Mouse (Mus musculus): ENCODE measurements around the gene Gm5431. TPM values are rescaled to one million over a fixed set of nuclear protein-coding genes. Genes with fewer than 3 reads are reported as not detected.
"Not testable (repeated sequence)": the region's sequence is repeated elsewhere in the genome, so short reads cannot be mapped to it uniquely, and the experiment has no call there.

Gm5431 gene
- polyA plus RNA-seq, 1 experiment from 2014 or later, result 0.15 TPM

DNA sequence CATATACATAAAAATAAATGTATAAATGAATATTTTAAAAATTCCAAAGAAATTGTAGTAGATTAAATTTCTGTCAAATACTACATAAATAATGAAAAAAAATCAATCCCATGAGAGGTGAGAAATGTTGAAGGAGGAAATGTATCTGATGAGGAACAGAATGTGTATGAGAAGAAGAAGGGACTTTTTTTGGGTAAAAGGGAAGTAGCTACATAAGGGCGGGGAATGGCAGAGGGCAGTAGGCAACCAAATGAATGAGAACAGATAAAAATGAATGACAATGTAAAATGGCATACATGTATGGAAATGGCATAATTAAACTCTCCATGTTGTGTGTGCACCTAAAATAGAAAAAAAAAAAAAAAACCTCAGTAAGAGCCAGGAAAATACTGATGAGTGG lies 11.6 kb upstream of the Gm5431 start:
- Histone ChIP-seq H3K9me3 (ENCODE audit: control insufficient read depth, low read length) (no peaks in the 10 kb centered on the region), H3K27me3 (ENCODE audit: control insufficient read depth, insufficient read depth, low read length) (no peaks in the 10 kb centered on the region), H3K4me1 (ENCODE audit: control insufficient read depth, insufficient read depth, low read length) (no peaks in the 10 kb centered on the region), H3K4me3 (ENCODE audit: low read length) (no peak overlapping the region), H3K27ac (ENCODE audit: low read depth, low read length) (no peak overlapping the region), H3K9ac (ENCODE audit: low read depth, low read length) (no peak overlapping the region), H3K4me2 (replicated peaks; ENCODE audit: low read depth, low read length) (no peak overlapping the region), H3K36me3 (ENCODE audit: control insufficient read depth, insufficient read depth, low read length) (no peaks in the 10 kb centered on the region)
- 100% methylated on average over 1 of the region's 1 CpGs for whole genome bisulfite sequencing
- no peak for ATAC-seq (ENCODE audit: low FRiP score, low TSS enrichment)

- Histone ChIP-seq H3K27ac (ENCODE audit: low read depth, low read length) (no peak overlapping the region), H3K36me3 (ENCODE audit: control insufficient read depth, insufficient read depth, low read length) (no peaks in the 10 kb centered on the region), H3K27me3 (ENCODE audit: control insufficient read depth, insufficient read depth, low read length) (no peaks in the 10 kb centered on the region), H3K9ac (ENCODE audit: low read depth, low read length) (no peak overlapping the region), H3K9me3 (ENCODE audit: control insufficient read depth, low read length) (no peaks in the 10 kb centered on the region), H3K4me1 (ENCODE audit: control insufficient read depth, insufficient read depth, low read length) (no peaks in the 10 kb centered on the region), H3K4me2 (replicated peaks; ENCODE audit: low read depth, low read length) (no peak overlapping the region), H3K4me3 (ENCODE audit: low read length) (no peak overlapping the region)
- 72% methylated on average over 1 of the region's 1 CpGs for WGBS
- no peak for ATAC-seq (ENCODE audit: low FRiP score, low TSS enrichment)
Observed at GRCm38 (mm10) chr11:48908459-48908858, 6.4 kb upstream of the Gm5431 start.

- H3K4me2 ChIP-seq (replicated peaks; ENCODE audit: low read depth, low read length); ATAC-seq (ENCODE audit: low FRiP score, low TSS enrichment); H3K9ac ChIP-seq (ENCODE audit: low read depth, low read length); H3K9me3 ChIP-seq (ENCODE audit: control insufficient read depth, low read length); H3K36me3 ChIP-seq (ENCODE audit: control insufficient read depth, insufficient read depth, low read length); H3K27ac ChIP-seq (ENCODE audit: low read depth, low read length); H3K27me3 ChIP-seq (ENCODE audit: control insufficient read depth, insufficient read depth, low read length); H3K4me3 ChIP-seq (ENCODE audit: low read length); H3K4me1 ChIP-seq (ENCODE audit: control insufficient read depth, insufficient read depth, low read length): not testable (repeated sequence)
- WGBS, result 83% methylated on average over 1 of the region's 1 CpGs
Observed at GRCm38 (mm10) chr11:48901567-48901930, 465 bp downstream of the Gm5431 start.

DNA sequence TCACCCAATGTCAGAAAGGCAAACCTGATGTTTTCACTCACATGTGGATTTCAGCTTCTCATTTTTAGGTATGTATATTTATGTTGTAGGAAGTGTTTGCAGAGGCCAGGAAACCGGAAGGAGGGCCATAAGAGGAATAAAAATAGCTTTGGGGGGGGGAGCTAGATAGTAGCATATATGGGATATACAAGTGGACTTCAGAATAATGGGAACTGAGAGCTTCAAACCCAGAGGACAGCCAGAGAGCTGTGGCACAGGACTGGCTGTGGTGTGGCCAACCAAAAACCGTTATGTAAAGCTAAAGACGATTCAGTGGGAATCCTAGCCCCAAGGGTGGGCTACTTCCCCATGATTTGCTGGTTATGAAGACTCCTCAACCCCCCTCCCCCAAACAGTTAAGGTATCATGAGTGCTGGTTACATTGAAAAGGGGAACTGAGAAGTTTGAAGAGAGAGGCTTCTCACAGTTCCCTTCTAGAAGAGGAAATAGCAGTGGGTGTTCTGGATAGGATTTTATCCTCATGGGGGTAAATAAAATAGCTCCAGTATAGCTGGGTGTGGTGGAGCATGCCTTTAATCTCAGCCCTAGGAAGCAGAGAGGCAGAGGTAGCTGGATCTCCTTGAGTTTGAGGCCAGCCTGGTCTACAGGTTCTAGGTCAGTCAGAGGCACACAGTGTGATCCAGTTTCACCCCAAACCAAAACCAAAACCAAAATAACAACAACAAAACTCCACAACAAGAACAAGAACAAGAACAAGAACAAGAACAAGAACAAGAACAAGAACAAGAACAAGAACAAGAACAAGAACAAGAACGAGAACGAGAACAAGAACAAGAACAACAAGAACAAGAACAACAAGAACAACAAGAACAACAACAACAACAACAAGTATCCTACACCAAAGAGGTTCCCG lies 1.1 kb downstream of the Gm5431 start:
- H3K4me1 ChIP-seq (ENCODE audit: control insufficient read depth, insufficient read depth, low read length); H3K27me3 ChIP-seq (ENCODE audit: control insufficient read depth, insufficient read depth, low read length); H3K9ac ChIP-seq (ENCODE audit: low read depth, low read length); H3K9me3 ChIP-seq (ENCODE audit: control insufficient read depth, low read length); H3K4me2 ChIP-seq (replicated peaks; ENCODE audit: low read depth, low read length); H3K27ac ChIP-seq (ENCODE audit: low read depth, low read length); ATAC-seq (ENCODE audit: low FRiP score, low TSS enrichment); H3K36me3 ChIP-seq (ENCODE audit: control insufficient read depth, insufficient read depth, low read length); H3K4me3 ChIP-seq (ENCODE audit: low read length): not testable (repeated sequence)
- WGBS, result 80% methylated on average over 6 of the region's 6 CpGs

- no peak overlapping the region for H3K4me2 ChIP-seq (replicated peaks; ENCODE audit: low read depth, low read length)
- H3K4me1 ChIP-seq (ENCODE audit: control insufficient read depth, insufficient read depth, low read length), result no peaks in the 10 kb centered on the region
- H3K9ac ChIP-seq (ENCODE audit: low read depth, low read length), result no peak overlapping the region
- ATAC-seq (ENCODE audit: low FRiP score, low TSS enrichment), result no peak
- WGBS, result 67% methylated on average over 2 of the region's 2 CpGs
- no peaks in the 10 kb centered on the region for H3K27me3 ChIP-seq (ENCODE audit: control insufficient read depth, insufficient read depth, low read length)
- H3K36me3 ChIP-seq (ENCODE audit: control insufficient read depth, insufficient read depth, low read length), result no peaks in the 10 kb centered on the region
- H3K9me3 ChIP-seq (ENCODE audit: control insufficient read depth, low read length), result no peaks in the 10 kb centered on the region
- no peak overlapping the region for H3K4me3 ChIP-seq (ENCODE audit: low read length)
- no peak overlapping the region for H3K27ac ChIP-seq (ENCODE audit: low read depth, low read length)
Observed at GRCm38 (mm10) chr11:48898812-48899431, 3.1 kb downstream of the Gm5431 start.

DNA sequence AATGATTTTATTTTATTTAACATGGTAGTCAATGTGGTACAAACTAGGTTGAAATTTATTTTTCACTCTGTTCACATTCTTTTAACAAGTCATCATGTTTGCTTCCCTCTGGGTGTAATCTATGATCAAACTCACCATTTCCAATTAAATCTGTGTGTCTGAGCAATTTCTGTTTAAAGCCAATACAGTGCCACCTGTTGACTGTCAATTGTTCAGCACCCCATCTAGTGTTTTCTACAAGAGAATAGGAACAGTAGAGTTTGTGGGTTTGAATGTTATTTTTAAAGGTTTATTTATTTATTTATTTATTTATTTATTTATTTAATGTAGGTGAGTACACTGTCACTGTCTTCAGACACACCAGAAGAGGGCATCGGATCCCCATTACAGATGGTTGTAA lies 25.3 kb downstream of the Gm5431 start:
- no peaks in the 10 kb centered on the region for H3K27me3 ChIP-seq (ENCODE audit: control insufficient read depth, insufficient read depth, low read length)
- WGBS, result 97% methylated on average over 1 of the region's 1 CpGs
- no peak overlapping the region for H3K4me2 ChIP-seq (replicated peaks; ENCODE audit: low read depth, low read length)
- no peak for ATAC-seq (ENCODE audit: low FRiP score, low TSS enrichment)
- no peak overlapping the region for H3K27ac ChIP-seq (ENCODE audit: low read depth, low read length)
- H3K9me3 ChIP-seq (ENCODE audit: control insufficient read depth, low read length), result no peaks in the 10 kb centered on the region
- H3K4me3 ChIP-seq (ENCODE audit: low read length), result no peak overlapping the region
- no peak overlapping the region for H3K9ac ChIP-seq (ENCODE audit: low read depth, low read length)
- H3K4me1 ChIP-seq (ENCODE audit: control insufficient read depth, insufficient read depth, low read length), result peaks cover 11% of the 10 kb centered on the region
- H3K36me3 ChIP-seq (ENCODE audit: control insufficient read depth, insufficient read depth, low read length), result no peaks in the 10 kb centered on the region

DNA sequence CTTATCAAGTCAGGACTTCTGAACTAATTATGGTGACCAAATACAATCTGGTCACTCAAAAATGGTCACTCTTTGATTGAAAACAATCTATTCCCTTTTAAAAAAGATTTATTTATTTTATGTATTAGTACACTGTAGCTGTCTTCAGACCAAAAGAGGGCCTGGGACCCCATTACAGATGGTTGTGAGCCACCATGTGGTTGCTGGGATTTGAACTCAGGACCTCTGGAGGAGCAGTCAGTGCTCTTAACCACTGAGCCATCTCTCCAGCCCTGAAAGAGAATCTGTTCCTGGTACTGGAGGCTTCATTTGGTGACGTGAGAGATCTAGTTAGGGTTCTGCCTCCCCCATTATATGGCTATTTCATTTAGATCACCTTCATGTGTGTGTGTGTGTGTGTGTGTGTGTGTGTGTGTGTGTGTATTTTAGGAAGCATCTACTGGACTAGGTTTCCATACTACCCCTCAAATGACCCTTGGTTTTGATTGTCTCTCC lies 26.6 kb downstream of the Gm5431 start:
- not testable (repeated sequence) for ATAC-seq (ENCODE audit: low FRiP score, low TSS enrichment); H3K27me3 ChIP-seq (ENCODE audit: control insufficient read depth, insufficient read depth, low read length); H3K9me3 ChIP-seq (ENCODE audit: control insufficient read depth, low read length); H3K27ac ChIP-seq (ENCODE audit: low read depth, low read length); H3K9ac ChIP-seq (ENCODE audit: low read depth, low read length); H3K4me2 ChIP-seq (replicated peaks; ENCODE audit: low read depth, low read length); H3K4me3 ChIP-seq (ENCODE audit: low read length); H3K36me3 ChIP-seq (ENCODE audit: control insufficient read depth, insufficient read depth, low read length)
- H3K4me1 ChIP-seq (ENCODE audit: control insufficient read depth, insufficient read depth, low read length), result peaks cover 11% of the 10 kb centered on the region
- 91% methylated on average over 1 of the region's 1 CpGs for WGBS

GRCm38 (mm10) chr11:48874465-48874864 lies 27.5 kb downstream of the Gm5431 start:
- ATAC-seq (ENCODE audit: low FRiP score, low TSS enrichment), result 0 out of 2 replicates have a peak, but pooled peaks have one; percentile 32
- no peaks in the 10 kb centered on the region for H3K27me3 ChIP-seq (ENCODE audit: control insufficient read depth, insufficient read depth, low read length)
- H3K4me3 ChIP-seq (ENCODE audit: low read length), result no peak overlapping the region
- no peaks in the 10 kb centered on the region for H3K36me3 ChIP-seq (ENCODE audit: control insufficient read depth, insufficient read depth, low read length)
- H3K9me3 ChIP-seq (ENCODE audit: control insufficient read depth, low read length), result no peaks in the 10 kb centered on the region
- 3% methylated on average over 4 of the region's 4 CpGs for WGBS
- no peak overlapping the region for H3K4me2 ChIP-seq (replicated peaks; ENCODE audit: low read depth, low read length)
- H3K27ac ChIP-seq (ENCODE audit: low read depth, low read length), result no peak overlapping the region
- H3K4me1 ChIP-seq (ENCODE audit: control insufficient read depth, insufficient read depth, low read length), result peaks cover 16% of the 10 kb centered on the region
- no peak overlapping the region for H3K9ac ChIP-seq (ENCODE audit: low read depth, low read length)
